Mouse (Mus musculus) lung, adult 2 months (tissue): ENCODE results near the gene Crybb2.

Experiments used
- CTCF ChIP-seq: fragments of 200-500 bp; IDR thresholded peaks from 2 replicates; pipeline ENCODE4 v1.5.1; 2011; ENCODE audit warnings: mild to moderate bottlenecking, low read length, control low read depth; ENCODE audit not compliant: insufficient read depth
- POLR2A ChIP-seq: fragments of 200-500 bp; IDR thresholded peaks from 2 replicates; pipeline ENCODE4 v1.6.1; 2011; ENCODE audit warnings: low read depth, mild to moderate bottlenecking, control low read depth, low read length, borderline replicate concordance; ENCODE audit errors: extremely low read depth

GRCm38 (mm10) chr5:113030082-113030481 lies 39.8 kb downstream of the Crybb2 start:
- no peak for TF ChIP-seq POLR2A
- no peak for TF ChIP-seq CTCF
